Mouse (Mus musculus): ENCODE results near the gene Krt79. TPM values are rescaled to one million over a fixed set of nuclear protein-coding genes. Genes with fewer than 3 reads are reported as not detected.
A peak's percentile ranks its signal among the peaks of the same experiment; 100 is the strongest.

Krt79 gene
- total RNA-seq, 1 experiment = 2.0 TPM

DNA sequence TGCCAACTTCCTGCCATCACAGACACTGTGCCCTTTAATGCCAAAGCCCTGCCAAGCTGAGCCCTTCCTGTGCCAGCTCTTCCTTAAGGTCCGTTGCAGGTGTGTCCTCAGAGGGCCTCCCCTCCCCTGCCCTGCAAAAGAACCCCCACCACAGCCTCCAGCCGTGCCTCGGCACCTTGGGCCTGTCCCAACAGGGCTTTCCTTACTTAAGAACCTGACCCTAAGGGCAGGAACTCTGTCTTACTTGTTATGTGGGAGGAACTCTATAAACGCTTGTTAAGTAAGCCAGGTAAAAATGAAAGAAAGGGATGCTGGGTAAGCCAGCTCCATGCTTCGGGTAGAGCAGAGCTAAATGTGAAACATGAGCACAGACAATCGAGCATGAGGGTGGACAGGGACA is 7.1 kb downstream of the Krt79 start:
- H3K9me3 ChIP-seq (ENCODE audit: control insufficient read depth, insufficient read depth, low read depth, low read length) = no peaks in the 10 kb centered on the region
- peaks cover 0 to 5% of the 10 kb centered on the region in 2 experiments; a peak in 1 of 4 replicates for H3K4me1 ChIP-seq (ENCODE audit: control insufficient read depth in 2 of 2, insufficient read depth in 2 of 2, low read length in 2 of 2, poor library complexity in 1 of 2)
- no peak overlapping the region for H3K9ac ChIP-seq (ENCODE audit: insufficient read depth, low read depth, low read length, poor library complexity, severe bottlenecking)
- no peak overlapping the region for H3K27ac ChIP-seq (ENCODE audit: insufficient read depth, low read depth, low read length, poor library complexity, severe bottlenecking)
- TF ChIP-seq HCFC1 (IDR thresholded peaks at IDR 0.05; ENCODE audit: borderline replicate concordance, insufficient read depth, low read length) (no peak), CHD2 (IDR thresholded peaks at IDR 0.05; ENCODE audit: low read depth, low read length) (no peak), ZC3H11A (IDR thresholded peaks at IDR 0.05; ENCODE audit: borderline replicate concordance, low read depth, low read length) (no peak), MAFK (IDR thresholded peaks at IDR 0.05; ENCODE audit: insufficient read depth, low read depth, low read length) (no peak), ZNF384 (IDR thresholded peaks at IDR 0.05; ENCODE audit: low read depth, low read length) (no peak)
- H3K4me3 ChIP-seq (ENCODE audit: insufficient read depth in 1 of 2, low read depth in 1 of 2, low read length in 2 of 2, poor library complexity in 1 of 2, severe bottlenecking in 1 of 2) = no peak overlapping the region
- in situ Hi-C loops (cut with MboI; ENCODE audit: low sequenced_read_pairs in 2 of 2, unreplicated experiment in 2 of 2) = no loop called here
- no peaks in the 10 kb centered on the region for H3K36me3 ChIP-seq (ENCODE audit: control insufficient read depth, insufficient read depth, low read length, poor library complexity, severe bottlenecking)
- DNase-seq (ENCODE audit: low read depth, low spot score) = no peak

DNA sequence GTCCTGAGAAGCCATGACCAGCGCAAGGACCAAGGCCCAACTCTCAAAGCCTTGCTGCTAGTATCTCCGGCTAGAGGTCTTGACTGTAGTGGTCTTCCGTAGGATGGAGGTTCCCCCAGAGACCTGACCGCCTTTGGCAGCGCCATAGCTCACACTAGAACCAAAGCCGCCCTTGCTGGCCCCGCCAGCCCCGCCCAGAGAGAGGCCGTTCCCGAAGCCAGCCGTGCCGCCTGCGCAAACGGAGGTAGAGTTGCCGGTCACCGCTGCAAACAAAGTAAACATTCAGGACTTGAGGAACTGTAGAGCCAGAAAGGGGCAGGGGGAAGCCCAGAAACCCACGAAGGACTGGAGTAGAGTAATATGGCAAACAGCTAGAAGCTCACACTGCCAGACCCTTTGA is 10.5 kb downstream of the Krt79 start:
- peaks cover 0 to 5% of the 10 kb centered on the region in 2 experiments; a peak in 1 of 4 replicates for H3K4me1 ChIP-seq (ENCODE audit: control insufficient read depth in 2 of 2, insufficient read depth in 2 of 2, low read length in 2 of 2, poor library complexity in 1 of 2)
- H3K9ac ChIP-seq (ENCODE audit: insufficient read depth, low read depth, low read length, poor library complexity, severe bottlenecking) = no peak overlapping the region
- H3K4me3 ChIP-seq (ENCODE audit: insufficient read depth in 1 of 2, low read depth in 1 of 2, low read length in 2 of 2, poor library complexity in 1 of 2, severe bottlenecking in 1 of 2) = peak overlapping the region; percentile 6 to 23; a peak in 3 of 4 replicates
- H3K27ac ChIP-seq (ENCODE audit: insufficient read depth, low read depth, low read length, poor library complexity, severe bottlenecking) = no peak overlapping the region
- in situ Hi-C loops (cut with MboI; ENCODE audit: low sequenced_read_pairs in 2 of 2, unreplicated experiment in 2 of 2) = no loop called here
- H3K9me3 ChIP-seq (ENCODE audit: control insufficient read depth, insufficient read depth, low read depth, low read length) = no peaks in the 10 kb centered on the region
- no peak for DNase-seq (ENCODE audit: low read depth, low spot score)
- TF ChIP-seq CHD2 (IDR thresholded peaks at IDR 0.05; ENCODE audit: low read depth, low read length) = no peak
- TF ChIP-seq ZC3H11A (IDR thresholded peaks at IDR 0.05; ENCODE audit: borderline replicate concordance, low read depth, low read length) = no peak
- TF ChIP-seq HCFC1 (IDR thresholded peaks at IDR 0.05; ENCODE audit: borderline replicate concordance, insufficient read depth, low read length) = no peak
- no peak for TF ChIP-seq ZNF384 (IDR thresholded peaks at IDR 0.05; ENCODE audit: low read depth, low read length)
- no peak for TF ChIP-seq MAFK (IDR thresholded peaks at IDR 0.05; ENCODE audit: insufficient read depth, low read depth, low read length)
- H3K36me3 ChIP-seq (ENCODE audit: control insufficient read depth, insufficient read depth, low read length, poor library complexity, severe bottlenecking) = no peaks in the 10 kb centered on the region

DNA sequence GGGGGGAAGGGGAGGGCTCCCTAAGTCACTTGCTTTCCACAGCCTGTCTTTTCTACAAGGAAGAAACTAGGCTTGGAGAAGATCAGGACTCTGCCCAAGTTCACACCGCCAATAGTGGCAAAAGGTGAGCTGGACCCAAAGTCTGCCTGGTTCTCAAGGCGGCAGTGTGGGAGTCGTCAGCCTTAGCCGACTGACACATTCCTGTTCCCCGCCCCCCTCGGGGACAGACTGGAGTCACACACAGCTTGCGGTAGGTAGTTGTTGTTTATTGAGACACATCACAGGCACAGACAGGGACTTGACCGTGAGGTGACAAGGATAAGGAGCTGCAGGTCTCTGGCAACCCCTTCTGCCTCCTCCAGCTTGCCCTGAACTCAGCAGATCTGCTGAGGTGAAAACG is 11.0 kb downstream of the Krt79 start:
- no peak for DNase-seq (ENCODE audit: low read depth, low spot score)

DNA sequence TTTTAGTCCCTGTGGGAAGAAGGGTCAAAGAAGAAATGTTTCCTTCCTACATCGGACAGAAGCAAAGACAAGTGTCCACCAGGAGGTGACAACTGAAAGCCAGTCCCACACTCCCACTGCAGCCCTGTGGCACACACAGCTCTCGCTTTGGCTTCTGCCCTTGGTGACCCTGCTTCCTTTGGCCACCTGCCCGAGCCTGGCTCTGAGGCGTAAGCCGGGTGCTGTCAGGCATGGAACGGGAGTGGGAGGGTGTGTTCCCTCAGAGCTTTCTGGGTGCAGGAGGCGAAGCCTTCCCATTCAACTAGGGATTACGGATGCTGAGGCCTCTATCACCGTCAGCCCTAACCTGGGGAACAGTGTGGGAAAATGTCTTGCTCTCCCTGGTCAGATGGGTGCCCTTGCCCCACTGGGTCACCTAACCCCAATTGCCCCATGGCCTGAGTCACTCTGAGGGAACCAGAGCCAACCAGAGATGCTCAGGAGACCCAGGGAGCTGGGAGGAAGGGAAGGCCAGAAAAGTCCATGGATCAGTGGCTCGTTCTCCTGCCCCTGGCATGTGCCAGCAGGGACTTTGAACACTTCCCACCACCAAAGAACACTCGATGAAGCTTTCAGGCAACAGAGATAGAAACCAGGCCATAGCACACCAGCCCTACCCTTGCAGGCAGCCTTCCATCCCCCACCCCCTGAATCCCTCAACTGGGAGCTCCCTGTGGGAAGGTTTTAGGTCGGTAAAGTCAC is 12.6 kb downstream of the Krt79 start:
- Histone ChIP-seq H3K27ac (ENCODE audit: insufficient read depth, low read depth, low read length, poor library complexity, severe bottlenecking) (no peak overlapping the region), H3K4me3 (ENCODE audit: insufficient read depth in 1 of 2, low read depth in 1 of 2, low read length in 2 of 2, poor library complexity in 1 of 2, severe bottlenecking in 1 of 2) (no peak overlapping the region), H3K9me3 (ENCODE audit: control insufficient read depth, insufficient read depth, low read depth, low read length) (no peaks in the 10 kb centered on the region), H3K9ac (ENCODE audit: insufficient read depth, low read depth, low read length, poor library complexity, severe bottlenecking) (no peak overlapping the region), H3K36me3 (ENCODE audit: control insufficient read depth, insufficient read depth, low read length, poor library complexity, severe bottlenecking) (no peaks in the 10 kb centered on the region), H3K4me1 (ENCODE audit: control insufficient read depth in 2 of 2, insufficient read depth in 2 of 2, low read length in 2 of 2, poor library complexity in 1 of 2) (peaks cover 0 to 5% of the 10 kb centered on the region in 2 experiments; a peak in 1 of 4 replicates)
- no peak for TF ChIP-seq CHD2 (IDR thresholded peaks at IDR 0.05; ENCODE audit: low read depth, low read length)
- TF ChIP-seq MAFK (IDR thresholded peaks at IDR 0.05; ENCODE audit: insufficient read depth, low read depth, low read length) = no peak
- no peak for TF ChIP-seq ZC3H11A (IDR thresholded peaks at IDR 0.05; ENCODE audit: borderline replicate concordance, low read depth, low read length)
- TF ChIP-seq HCFC1 (IDR thresholded peaks at IDR 0.05; ENCODE audit: borderline replicate concordance, insufficient read depth, low read length) = no peak
- no peak for TF ChIP-seq ZNF384 (IDR thresholded peaks at IDR 0.05; ENCODE audit: low read depth, low read length)
- in situ Hi-C loops (cut with MboI; ENCODE audit: low sequenced_read_pairs in 2 of 2, unreplicated experiment in 2 of 2) = no loop called here
- DNase-seq (ENCODE audit: low read depth, low spot score) = no peak

More for the DNA sequence above, 11.0 kb downstream of the Krt79 start:
- Histone ChIP-seq H3K4me3 (ENCODE audit: insufficient read depth in 1 of 2, low read depth in 1 of 2, low read length in 2 of 2, poor library complexity in 1 of 2, severe bottlenecking in 1 of 2) (no peak overlapping the region), H3K36me3 (ENCODE audit: control insufficient read depth, insufficient read depth, low read length, poor library complexity, severe bottlenecking) (no peaks in the 10 kb centered on the region), H3K9me3 (ENCODE audit: control insufficient read depth, insufficient read depth, low read depth, low read length) (no peaks in the 10 kb centered on the region), H3K9ac (ENCODE audit: insufficient read depth, low read depth, low read length, poor library complexity, severe bottlenecking) (no peak overlapping the region), H3K4me1 (ENCODE audit: control insufficient read depth in 2 of 2, insufficient read depth in 2 of 2, low read length in 2 of 2, poor library complexity in 1 of 2) (peaks cover 0 to 5% of the 10 kb centered on the region in 2 experiments; a peak in 1 of 4 replicates), H3K27ac (ENCODE audit: insufficient read depth, low read depth, low read length, poor library complexity, severe bottlenecking) (no peak overlapping the region)
- no peak for TF ChIP-seq MAFK (IDR thresholded peaks at IDR 0.05; ENCODE audit: insufficient read depth, low read depth, low read length)
- TF ChIP-seq ZC3H11A (IDR thresholded peaks at IDR 0.05; ENCODE audit: borderline replicate concordance, low read depth, low read length) = no peak
- TF ChIP-seq CHD2 (IDR thresholded peaks at IDR 0.05; ENCODE audit: low read depth, low read length) = no peak
- no peak for TF ChIP-seq HCFC1 (IDR thresholded peaks at IDR 0.05; ENCODE audit: borderline replicate concordance, insufficient read depth, low read length)
- in situ Hi-C loops (cut with MboI; ENCODE audit: low sequenced_read_pairs in 2 of 2, unreplicated experiment in 2 of 2) = no loop called here

Data from ES-E14 (cell line).